21 mouse cellular contexts compared by ENCODE assay signal in the genomic region with DNA sequence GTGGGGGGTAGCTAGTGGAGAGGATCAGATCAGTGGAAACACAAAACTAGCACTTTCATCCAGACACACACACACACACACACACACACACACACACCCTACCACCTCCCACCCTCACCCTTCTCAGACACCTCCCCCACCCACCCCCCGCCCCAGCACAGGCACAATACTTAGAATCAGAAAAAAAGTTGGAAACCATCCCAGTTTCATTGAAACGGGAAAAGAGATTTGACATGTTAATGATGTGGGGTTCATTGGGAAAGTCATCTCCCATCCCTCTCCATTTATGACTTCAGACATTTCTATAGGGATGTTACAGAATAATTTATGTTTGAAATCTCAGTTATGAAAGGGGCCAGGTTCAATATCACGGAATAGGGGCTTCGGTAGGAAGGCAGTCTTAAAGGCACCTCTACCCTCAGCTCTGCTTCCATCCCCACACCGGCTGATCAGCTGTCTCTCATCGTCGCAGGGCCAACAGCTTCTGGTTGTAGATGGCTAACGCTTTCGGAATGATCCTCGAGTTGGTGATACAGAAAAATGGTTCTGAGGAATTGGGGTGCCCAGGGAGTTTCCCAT.
DNase-seq lines count a peak whose midpoint lies in the region; ATAC-seq and TF ChIP-seq lines count a peak whose summit lies in the region.
"Had no signal": no experiment of that assay in that cellular context is flagged by ENCODE, and none has a peak within 500 bp of the region (broad histone marks: within the 10 kb centered on the region; RNA-seq: fewer than 3 reads in every experiment).

No protein-coding gene starts in this region.

- 74% methylated on average over 10 of the region's 10 CpGs for WGBS in forebrain, embryonic 13.5 days
- 89% methylated on average over 10 of the region's 10 CpGs for WGBS in forebrain, embryonic 11.5 days
- 63% methylated on average over 10 of the region's 10 CpGs for WGBS in kidney, postnatal 0 days
- WGBS in midbrain, embryonic 15.5 days, result 55% methylated on average over 10 of the region's 10 CpGs
- 95% methylated on average over 10 of the region's 10 CpGs for WGBS in midbrain, embryonic 10.5 days

- H3K27ac ChIP-seq in forebrain, embryonic 13.5 days, result no peak overlapping the region
- no peak overlapping the region for H3K27ac ChIP-seq in forebrain, embryonic 11.5 days (ENCODE audit: low read depth, low read length)
- H3K27ac ChIP-seq in kidney, postnatal 0 days, result no peak overlapping the region
- H3K27ac ChIP-seq in midbrain, embryonic 15.5 days, result no peak overlapping the region
- H3K27ac ChIP-seq in midbrain, embryonic 10.5 days (replicated peaks), result no peak overlapping the region
- H3K27ac ChIP-seq: embryonic facial prominence, embryonic 15.5 days; gastrocnemius, adult 2 months; hindbrain, embryonic 14.5 days; intestine, embryonic 15.5 days had no signal

- H3K27me3 ChIP-seq in forebrain, embryonic 13.5 days, result no peaks in the 10 kb centered on the region
- no peaks in the 10 kb centered on the region for H3K27me3 ChIP-seq in forebrain, embryonic 11.5 days (ENCODE audit: control insufficient read depth, insufficient read depth, low read length)
- no peaks in the 10 kb centered on the region for H3K27me3 ChIP-seq in kidney, postnatal 0 days (ENCODE audit: insufficient read depth, low read length)
- H3K27me3 ChIP-seq in midbrain, embryonic 15.5 days (replicated peaks), result no peaks in the 10 kb centered on the region
- no peaks in the 10 kb centered on the region for H3K27me3 ChIP-seq in midbrain, embryonic 10.5 days (ENCODE audit: low read depth, poor library complexity, severe bottlenecking)
- H3K27me3 ChIP-seq: embryonic facial prominence, embryonic 15.5 days; heart, embryonic 12.5 days; intestine, embryonic 15.5 days; Patski had no signal

- ATAC-seq in forebrain, embryonic 13.5 days, result peak; percentile 55; the same call in 1 of the 2 replicates
- no peak for ATAC-seq in forebrain, embryonic 11.5 days (replicated peaks; ENCODE audit: low FRiP score)
- ATAC-seq in kidney, postnatal 0 days (replicated peaks; ENCODE audit: low FRiP score, low read depth), result no peak
- 0 out of 2 replicates have a peak, but pooled peaks have one; percentile 40 for ATAC-seq in midbrain, embryonic 15.5 days (replicated peaks)
- ATAC-seq: activated CD4-positive, CD25-positive, alpha-beta regulatory T cell, adult 4 months; intestine, embryonic 15.5 days; Patski had no signal

- no peak overlapping the region for H3K4me3 ChIP-seq in forebrain, embryonic 13.5 days
- no peak overlapping the region for H3K4me3 ChIP-seq in forebrain, embryonic 11.5 days (ENCODE audit: low read depth, low read length)
- H3K4me3 ChIP-seq in kidney, postnatal 0 days (replicated peaks; ENCODE audit: low read depth, low read length), result no peak overlapping the region
- no peak overlapping the region for H3K4me3 ChIP-seq in midbrain, embryonic 15.5 days
- H3K4me3 ChIP-seq in midbrain, embryonic 10.5 days, result no peak overlapping the region
- H3K4me3 ChIP-seq: embryonic facial prominence, embryonic 15.5 days; erythroblast, embryonic 14.5 days; gastrocnemius, adult 2 months; heart, embryonic 12.5 days; hindbrain, embryonic 10.5 days; intestine, embryonic 15.5 days had no signal

- H3K4me2 ChIP-seq in forebrain, embryonic 13.5 days, result no peak overlapping the region
- H3K4me2 ChIP-seq in forebrain, embryonic 11.5 days (ENCODE audit: low read depth, low read length, severe bottlenecking), result no peak overlapping the region
- H3K4me2 ChIP-seq in kidney, postnatal 0 days (ENCODE audit: low read length), result no peak overlapping the region
- H3K4me2 ChIP-seq in midbrain, embryonic 15.5 days, result no peak overlapping the region
- H3K4me2 ChIP-seq: embryonic facial prominence, embryonic 15.5 days; heart, embryonic 12.5 days; hindbrain, embryonic 14.5 days; intestine, embryonic 15.5 days had no signal

- no peaks in the 10 kb centered on the region for H3K36me3 ChIP-seq in forebrain, embryonic 13.5 days (ENCODE audit: poor library complexity, severe bottlenecking)
- no peaks in the 10 kb centered on the region for H3K36me3 ChIP-seq in forebrain, embryonic 11.5 days (ENCODE audit: control insufficient read depth, insufficient read depth, low read length)
- no peaks in the 10 kb centered on the region for H3K36me3 ChIP-seq in kidney, postnatal 0 days (ENCODE audit: insufficient read depth, low read length)
- H3K36me3 ChIP-seq in midbrain, embryonic 15.5 days (replicated peaks), result no peaks in the 10 kb centered on the region
- H3K36me3 ChIP-seq in midbrain, embryonic 10.5 days, result peaks cover 8% of the 10 kb centered on the region
- H3K36me3 ChIP-seq: embryonic facial prominence, embryonic 15.5 days; heart, embryonic 12.5 days; hindbrain, embryonic 10.5 days; intestine, embryonic 15.5 days had no signal

- no peak overlapping the region for H3K9ac ChIP-seq in forebrain, embryonic 13.5 days
- H3K9ac ChIP-seq in forebrain, embryonic 11.5 days (ENCODE audit: low read length), result no peak overlapping the region
- no peak overlapping the region for H3K9ac ChIP-seq in kidney, postnatal 0 days (ENCODE audit: low read depth, low read length)
- no peak overlapping the region; the same call in 1 of the 2 replicates for H3K9ac ChIP-seq in midbrain, embryonic 15.5 days
- H3K9ac ChIP-seq: embryonic facial prominence, embryonic 15.5 days; heart, embryonic 12.5 days; hindbrain, embryonic 14.5 days; intestine, embryonic 15.5 days had no signal

- no peak for TF ChIP-seq CTCF in kidney, postnatal 0 days (IDR thresholded peaks at IDR 0.05; ENCODE audit: low read depth)

- H3K9me3 ChIP-seq in forebrain, embryonic 13.5 days (replicated peaks), result no peaks in the 10 kb centered on the region
- H3K9me3 ChIP-seq in forebrain, embryonic 11.5 days (ENCODE audit: control insufficient read depth, low read length), result no peaks in the 10 kb centered on the region
- H3K9me3 ChIP-seq in kidney, postnatal 0 days (replicated peaks; ENCODE audit: low read length), result no peaks in the 10 kb centered on the region
- no peaks in the 10 kb centered on the region for H3K9me3 ChIP-seq in midbrain, embryonic 15.5 days
- no peaks in the 10 kb centered on the region for H3K9me3 ChIP-seq in midbrain, embryonic 10.5 days (replicated peaks)
- H3K9me3 ChIP-seq: embryonic facial prominence, embryonic 15.5 days; heart, embryonic 12.5 days; hindbrain, embryonic 10.5 days; intestine, embryonic 15.5 days had no signal

- H3K4me1 ChIP-seq in forebrain, embryonic 13.5 days, result peaks cover 15% of the 10 kb centered on the region
- peaks cover 6% of the 10 kb centered on the region; the same call in 1 of the 2 replicates for H3K4me1 ChIP-seq in forebrain, embryonic 11.5 days (replicated peaks; ENCODE audit: control insufficient read depth, insufficient read depth, low read length)
- H3K4me1 ChIP-seq in kidney, postnatal 0 days (replicated peaks; ENCODE audit: insufficient read depth, low read length), result no peaks in the 10 kb centered on the region
- peaks cover 18% of the 10 kb centered on the region for H3K4me1 ChIP-seq in midbrain, embryonic 15.5 days
- H3K4me1 ChIP-seq in midbrain, embryonic 10.5 days, result peaks cover 30% of the 10 kb centered on the region
- H3K4me1 ChIP-seq: intestine, embryonic 15.5 days had no signal

- no peak for DNase-seq in forebrain, embryonic 11.5 days (ENCODE audit: low spot score)
- peak; percentile 35 for DNase-seq in kidney, postnatal 0 days (ENCODE audit: low spot score)
- DNase-seq in kidney, postnatal 4 days, result no peak
- no peak for DNase-seq in midbrain, embryonic 10.5 days (ENCODE audit: low spot score)
- DNase-seq in embryo, embryonic 11 days, result no peak
- DNase-seq: adrenal gland, postnatal 14 days; cerebellum, adult 18-20 months; cerebellum, adult 9-11 months; cerebellum, postnatal 36 days; gastrocnemius, adult 2 months; gastrocnemius, postnatal 25 days had no signal

Comparison
In these comparisons a context has a peak if more than half of its experiments do, and no peak if none do; other contexts are left out.
1. ATAC-seq: peak in forebrain, embryonic 13.5 days (single experiment) and midbrain, embryonic 15.5 days (single experiment); none in forebrain, embryonic 11.5 days (single experiment) and kidney, postnatal 0 days (single experiment).